Mouse (Mus musculus) kidney, embryonic 14.5 days (tissue): ENCODE measurements around the gene Spock1. TPM values are rescaled to one million over a fixed set of nuclear protein-coding genes. Genes with fewer than 3 reads are reported as not detected.
A peak's percentile ranks its signal among the peaks of the same experiment; 100 is the strongest.

Experiments
- ATAC-seq: fragments of 200-750 bp; cut with Nextera tagmentation; 2 replicates; pipeline ENCODE4 v1.8.0; 2017; ENCODE audit warnings: moderate number of reproducible peaks, mild to moderate bottlenecking, moderate TSS enrichment, moderate library complexity; ENCODE audit not compliant: low FRiP score, low TSS enrichment
- H3K27ac ChIP-seq: fragments of 300-500 bp; sonication (generic); 2 replicates; pipeline ENCODE4 v1.5.1; 2014; ENCODE audit warnings: low read depth, mild to moderate bottlenecking, low read length, moderate library complexity, mixed read lengths
- H3K27me3 ChIP-seq: fragments of 300-500 bp; sonication (generic); 2 replicates; pipeline ENCODE4 v1.6.1; 2014; ENCODE audit warnings: mild to moderate bottlenecking, low read length; ENCODE audit not compliant: control insufficient read depth, insufficient read depth
- H3K36me3 ChIP-seq: fragments of 300-500 bp; sonication (generic); 2 replicates; pipeline ENCODE4 v1.6.1; 2014; ENCODE audit warnings: low read length, mixed read lengths; ENCODE audit not compliant: control insufficient read depth, insufficient read depth
- H3K4me1 ChIP-seq: fragments of 300-500 bp; sonication (generic); 2 replicates; pipeline ENCODE4 v1.6.1; 2014; ENCODE audit warnings: low read length, mixed read lengths; ENCODE audit not compliant: control insufficient read depth, insufficient read depth
- H3K4me2 ChIP-seq: fragments of 300-500 bp; sonication (generic); replicated peaks from 2 replicates; pipeline ENCODE4 v1.6.1; 2014; ENCODE audit warnings: low read depth, mild to moderate bottlenecking, low read length
- H3K4me3 ChIP-seq: fragments of 300-500 bp; sonication (generic); 2 replicates; pipeline ENCODE4 v1.5.1; 2014; ENCODE audit warnings: mild to moderate bottlenecking, low read length
- H3K9ac ChIP-seq: fragments of 300-500 bp; sonication (generic); 2 replicates; pipeline ENCODE4 v1.6.1; 2014; ENCODE audit warnings: low read depth, mild to moderate bottlenecking, low read length, moderate library complexity
- H3K9me3 ChIP-seq: fragments of 300-500 bp; sonication (generic); 2 replicates; pipeline ENCODE4 v1.6.1; 2016; ENCODE audit warnings: low read length; ENCODE audit not compliant: control insufficient read depth
- WGBS: fragments of 180-500 bp; shearing (Covaris S2); extraction: QIAGEN DNeasy Blood & Tissue Kit; methylation state at CpG from one replicate; pipeline ENCODE4 v1.1.7; 2014; 5-methylcytosine and 5-hydroxymethylcytosine counted together
- polyA plus RNA-seq: library from polyadenylated mRNA; unstranded; fragments of >200 nt; fragmentation: Nextera tagmentation; extraction: Ambion mirVana; gene quantifications from 2 replicates; pipeline ENCODE4 v1.2.1, GENCODE M21; 2014

Spock1 gene
- polyA plus RNA-seq, 1 experiment from 2014 or later = 0.50 TPM

DNA sequence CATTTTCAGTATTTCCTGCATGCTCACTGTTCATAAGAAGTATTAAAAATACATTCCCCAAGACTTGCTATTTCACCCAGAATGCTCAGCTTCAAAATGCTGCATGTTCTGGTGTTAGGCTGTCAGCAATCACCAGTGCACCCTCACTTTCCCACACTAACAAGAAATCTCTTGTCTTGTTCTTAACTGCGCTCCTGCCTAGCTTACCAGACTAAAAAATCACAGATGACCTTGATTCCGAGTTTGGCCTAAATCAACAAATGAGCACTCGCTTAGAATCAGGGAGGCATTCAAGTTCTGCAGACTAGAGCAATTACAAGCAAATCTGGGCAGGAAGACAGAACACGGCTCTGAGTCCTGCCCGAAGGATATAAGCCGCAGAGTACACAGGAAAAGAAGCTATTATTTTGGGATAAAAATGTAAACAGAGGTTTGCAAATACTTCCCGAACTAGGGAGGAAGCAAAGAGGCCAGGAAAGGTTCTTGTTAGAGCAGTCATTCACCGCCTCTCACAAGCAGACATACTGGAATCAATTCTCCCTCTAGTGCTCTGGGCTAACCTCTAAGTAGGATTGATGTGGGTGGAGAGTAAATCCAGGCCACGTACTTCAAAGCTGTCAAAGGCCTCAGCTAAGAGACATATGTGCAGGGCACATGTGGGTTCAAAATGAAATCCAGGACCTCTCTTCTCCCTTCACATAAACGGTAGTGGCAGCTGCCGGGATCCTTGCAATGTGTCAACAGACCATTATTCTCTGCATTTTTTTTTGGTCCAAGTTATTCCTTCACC lies 76.6 kb downstream of the Spock1 start:
- Histone ChIP-seq H3K4me3 (no peak overlapping the region), H3K9me3 (peaks cover 4% of the 10 kb centered on the region; the same call in 1 of the 2 replicates), H3K4me2 (no peak overlapping the region), H3K36me3 (no peaks in the 10 kb centered on the region), H3K9ac (no peak overlapping the region), H3K27ac (no peak overlapping the region), H3K27me3 (no peaks in the 10 kb centered on the region), H3K4me1 (peaks cover 4% of the 10 kb centered on the region)
- ATAC-seq = no peak
- 51% methylated on average over 11 of the region's 11 CpGs for WGBS

GRCm38 (mm10) chr13:57830896-57831295 lies 77.2 kb downstream of the Spock1 start:
- Histone ChIP-seq H3K36me3 (no peaks in the 10 kb centered on the region), H3K4me3 (no peak overlapping the region), H3K27me3 (no peaks in the 10 kb centered on the region), H3K9me3 (peaks cover 4% of the 10 kb centered on the region; the same call in 1 of the 2 replicates), H3K27ac (no peak overlapping the region), H3K9ac (no peak overlapping the region), H3K4me1 (peaks cover 4% of the 10 kb centered on the region), H3K4me2 (no peak overlapping the region; the same call in 1 of the 2 replicates)
- ATAC-seq = no peak
- 40% methylated on average over 7 of the region's 7 CpGs for WGBS

- peaks cover 4% of the 10 kb centered on the region for H3K4me1 ChIP-seq
- H3K36me3 ChIP-seq = no peaks in the 10 kb centered on the region
- no peak overlapping the region for H3K4me2 ChIP-seq
- no peak overlapping the region for H3K27ac ChIP-seq
- H3K4me3 ChIP-seq = no peak overlapping the region
- no peaks in the 10 kb centered on the region for H3K27me3 ChIP-seq
- ATAC-seq = no peak
- H3K9ac ChIP-seq = no peak overlapping the region
- peaks cover 4% of the 10 kb centered on the region; the same call in 1 of the 2 replicates for H3K9me3 ChIP-seq
- WGBS = 31% methylated on average over 2 of the region's 2 CpGs
Measured at GRCm38 (mm10) chr13:57830091-57830490, 78.0 kb downstream of the Spock1 start.

DNA sequence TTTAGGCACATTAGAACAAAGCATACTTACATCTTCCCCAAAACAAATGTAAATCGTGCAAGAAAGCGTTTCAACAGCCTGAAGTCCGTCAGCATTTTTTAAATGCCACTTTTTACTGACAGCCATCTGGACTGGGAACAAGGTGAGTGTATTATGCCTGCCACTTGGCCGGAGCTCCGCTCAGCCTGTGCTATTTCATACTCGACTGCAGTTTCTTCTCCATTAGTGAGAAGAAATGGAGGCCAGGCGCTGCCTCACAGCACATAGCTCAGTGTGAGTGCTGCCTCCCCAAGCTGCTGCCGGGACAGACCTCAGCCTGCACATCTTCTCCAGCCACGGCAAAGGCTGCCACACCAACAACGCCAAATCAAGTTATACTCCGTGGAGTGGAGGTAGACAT lies 91.9 kb downstream of the Spock1 start:
- Histone ChIP-seq H3K27ac (no peak overlapping the region), H3K27me3 (no peaks in the 10 kb centered on the region), H3K9ac (no peak overlapping the region), H3K4me2 (no peak overlapping the region), H3K4me1 (no peaks in the 10 kb centered on the region), H3K36me3 (no peaks in the 10 kb centered on the region), H3K9me3 (peaks cover 11% of the 10 kb centered on the region), H3K4me3 (no peak overlapping the region)
- WGBS = 74% methylated on average over 11 of the region's 11 CpGs
- no peak for ATAC-seq

DNA sequence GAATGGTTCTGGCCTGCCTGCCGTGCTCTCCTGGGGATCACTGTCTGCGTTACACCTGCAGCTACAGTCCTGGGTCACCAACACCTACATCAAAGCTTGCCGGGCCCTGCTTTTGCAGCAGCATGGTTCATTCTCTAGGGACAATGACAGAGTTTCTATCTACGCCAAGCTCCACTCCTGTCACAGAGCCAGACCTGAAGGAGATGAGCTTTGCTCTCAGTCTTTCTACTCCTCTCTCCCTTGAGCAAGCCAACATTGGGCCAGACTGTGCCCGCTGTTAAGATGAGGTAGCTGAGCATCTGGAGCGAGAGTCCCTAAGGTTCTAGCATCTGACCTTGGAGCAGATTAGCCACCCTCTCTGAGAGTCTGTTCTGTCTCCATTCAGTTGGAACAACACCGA lies 95.5 kb downstream of the Spock1 start:
- no peak for ATAC-seq
- H3K27ac ChIP-seq = no peak overlapping the region
- H3K9ac ChIP-seq = no peak overlapping the region
- H3K4me3 ChIP-seq = no peak overlapping the region
- peaks cover 6% of the 10 kb centered on the region for H3K9me3 ChIP-seq
- 0 out of 2 replicates have a peak, but pooled peaks cover 6% of the 10 kb centered on the region for H3K4me1 ChIP-seq
- H3K27me3 ChIP-seq = peaks cover 5% of the 10 kb centered on the region; the same call in 1 of the 2 replicates
- H3K4me2 ChIP-seq = no peak overlapping the region
- H3K36me3 ChIP-seq = no peaks in the 10 kb centered on the region
- WGBS = 91% methylated on average over 7 of the region's 7 CpGs

DNA sequence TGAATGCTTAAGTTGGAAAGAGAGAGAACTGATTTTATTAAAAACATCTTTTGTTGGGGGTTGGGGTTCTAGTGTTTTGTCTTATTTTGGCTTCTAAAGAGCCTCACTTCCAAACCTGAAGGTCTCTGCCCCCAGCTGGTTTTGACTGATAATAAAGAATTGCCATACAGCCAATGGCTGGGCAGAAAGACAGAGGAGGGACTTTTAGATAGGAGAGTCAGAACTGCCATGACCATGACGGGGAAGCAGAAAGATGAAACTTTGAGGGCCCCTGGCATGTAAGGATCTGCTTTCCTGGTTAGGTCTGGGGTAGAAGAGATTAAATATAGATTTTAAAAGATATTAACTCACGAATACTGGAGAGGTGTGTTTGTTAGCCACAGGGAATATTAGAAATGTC lies 96.9 kb downstream of the Spock1 start:
- WGBS = 82% methylated on average over 2 of the region's 2 CpGs
- Histone ChIP-seq H3K27me3 (peaks cover 10% of the 10 kb centered on the region; the same call in 1 of the 2 replicates), H3K9ac (no peak overlapping the region), H3K36me3 (no peaks in the 10 kb centered on the region), H3K4me2 (no peak overlapping the region), H3K4me3 (no peak overlapping the region), H3K9me3 (no peaks in the 10 kb centered on the region), H3K27ac (no peak overlapping the region), H3K4me1 (0 out of 2 replicates have a peak, but pooled peaks cover 6% of the 10 kb centered on the region)
- no peak for ATAC-seq

DNA sequence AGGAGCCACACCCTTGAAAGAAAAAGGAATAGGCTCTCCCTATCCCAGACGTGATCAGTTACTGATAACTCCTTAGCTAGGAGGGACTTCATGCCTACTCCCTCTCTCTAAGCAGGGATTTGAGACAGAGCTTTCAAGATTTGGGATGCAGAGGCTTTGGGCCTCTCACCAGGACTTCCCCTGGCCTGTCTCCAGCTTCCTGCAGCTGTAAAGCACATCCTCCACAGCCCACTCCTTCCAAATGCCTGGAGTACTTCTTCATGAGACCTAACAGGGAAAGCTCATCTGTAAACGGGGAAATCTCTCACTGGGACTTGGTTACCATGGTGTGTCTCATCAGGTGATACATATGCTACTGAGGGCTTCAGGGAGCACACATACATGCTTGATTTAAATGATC lies 97.3 kb downstream of the Spock1 start:
- Histone ChIP-seq H3K4me2 (no peak overlapping the region), H3K4me1 (0 out of 2 replicates have a peak, but pooled peaks cover 6% of the 10 kb centered on the region), H3K9ac (no peak overlapping the region), H3K4me3 (no peak overlapping the region), H3K27me3 (peaks cover 10% of the 10 kb centered on the region; the same call in 1 of the 2 replicates), H3K27ac (no peak overlapping the region), H3K36me3 (no peaks in the 10 kb centered on the region), H3K9me3 (no peaks in the 10 kb centered on the region)
- ATAC-seq = no peak
- 67% methylated on average over 2 of the region's 2 CpGs for WGBS

- Histone ChIP-seq H3K27ac (no peak overlapping the region), H3K4me1 (0 out of 2 replicates have a peak, but pooled peaks cover 6% of the 10 kb centered on the region), H3K36me3 (no peaks in the 10 kb centered on the region), H3K4me3 (no peak overlapping the region), H3K9me3 (no peaks in the 10 kb centered on the region), H3K4me2 (no peak overlapping the region), H3K9ac (no peak overlapping the region), H3K27me3 (peaks cover 10% of the 10 kb centered on the region; the same call in 1 of the 2 replicates)
- WGBS = 31% methylated on average over 5 of the region's 5 CpGs
- peak; percentile 65; the same call in 1 of the 2 replicates for ATAC-seq
Measured at GRCm38 (mm10) chr13:57810083-57810482, 98.0 kb downstream of the Spock1 start.

- no peak overlapping the region for H3K4me3 ChIP-seq
- H3K36me3 ChIP-seq = no peaks in the 10 kb centered on the region
- peaks cover 10% of the 10 kb centered on the region; the same call in 1 of the 2 replicates for H3K27me3 ChIP-seq
- peak; percentile 74; the same call in 1 of the 2 replicates for ATAC-seq
- H3K4me2 ChIP-seq = no peak overlapping the region; the same call in 1 of the 2 replicates
- WGBS = 19% methylated on average over 11 of the region's 11 CpGs
- H3K9ac ChIP-seq = no peak overlapping the region
- 0 out of 2 replicates have a peak, but pooled peaks cover 6% of the 10 kb centered on the region for H3K4me1 ChIP-seq
- H3K27ac ChIP-seq = no peak overlapping the region
- no peaks in the 10 kb centered on the region for H3K9me3 ChIP-seq
Measured at GRCm38 (mm10) chr13:57809603-57810002, 98.5 kb downstream of the Spock1 start.
